Mouse (Mus musculus) ovary, postnatal 36 days (tissue): ENCODE measurements around the gene Raver2.

Experiments
- DNase-seq: peaks from one replicate; pipeline ENCODE4 v3.0.0; 2022; ENCODE audit warnings: low spot score, mixed read lengths

Gene Raver2

DNA sequence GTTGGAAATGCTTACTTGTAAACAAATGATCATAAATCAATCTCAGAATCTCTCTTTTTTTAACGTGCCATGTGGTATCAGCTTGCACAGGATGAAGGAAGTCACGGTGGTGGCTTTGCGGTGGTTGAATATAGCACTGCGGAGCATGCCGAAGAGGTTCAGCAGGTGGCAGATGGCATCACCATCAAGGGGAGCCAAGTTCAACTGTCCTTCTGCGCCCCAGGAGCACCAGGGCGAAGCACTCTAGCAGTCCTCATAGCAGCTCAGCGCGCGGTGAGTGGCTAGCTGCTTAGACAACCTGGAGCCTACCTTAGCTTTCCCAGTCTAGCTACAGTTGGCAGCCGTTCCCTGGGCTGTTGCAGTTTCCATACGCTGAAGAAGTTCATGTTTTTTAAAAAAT, 38.3 kb downstream of the Raver2 start:
- no peak for DNase-seq

DNA sequence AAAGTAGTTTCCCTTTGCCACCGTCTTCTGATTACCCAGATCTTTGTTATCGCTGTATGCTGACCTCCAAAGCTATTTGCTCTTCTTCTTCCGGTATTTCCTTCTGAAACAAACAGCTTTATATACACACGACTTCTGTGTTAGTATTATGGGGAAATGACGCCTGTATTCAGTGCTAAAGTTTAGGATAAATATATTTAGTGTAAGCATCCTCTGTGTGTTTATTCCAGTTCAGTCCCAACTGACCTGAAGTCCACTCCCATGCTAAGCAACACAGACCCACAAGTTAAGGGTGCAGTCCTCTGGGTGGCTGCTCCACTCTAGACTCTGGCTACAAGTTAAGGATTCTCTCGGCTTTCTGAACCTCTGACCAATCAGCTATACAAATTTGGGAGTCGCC, 52.2 kb downstream of the Raver2 start:
- DNase-seq = no peak

DNA sequence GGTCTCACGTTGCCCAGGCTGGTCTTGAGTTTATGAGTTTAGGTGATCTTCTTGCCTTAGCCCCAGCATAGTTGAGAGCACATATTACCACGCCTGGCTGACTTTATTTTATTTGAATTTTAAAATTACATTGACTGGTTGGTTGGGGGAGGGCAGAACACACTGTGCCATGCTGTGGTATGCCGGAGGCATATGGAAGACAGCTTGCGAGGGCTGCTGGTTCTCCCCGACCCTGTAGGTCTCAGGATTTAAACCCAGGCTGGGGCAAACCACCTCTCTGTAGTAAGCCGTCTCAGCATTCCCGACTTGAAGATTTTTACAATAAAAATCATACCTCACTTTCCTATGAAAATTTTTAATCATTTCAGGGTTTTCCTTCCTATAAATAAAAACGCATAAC, 66.2 kb downstream of the Raver2 start:
- DNase-seq = no peak

DNA sequence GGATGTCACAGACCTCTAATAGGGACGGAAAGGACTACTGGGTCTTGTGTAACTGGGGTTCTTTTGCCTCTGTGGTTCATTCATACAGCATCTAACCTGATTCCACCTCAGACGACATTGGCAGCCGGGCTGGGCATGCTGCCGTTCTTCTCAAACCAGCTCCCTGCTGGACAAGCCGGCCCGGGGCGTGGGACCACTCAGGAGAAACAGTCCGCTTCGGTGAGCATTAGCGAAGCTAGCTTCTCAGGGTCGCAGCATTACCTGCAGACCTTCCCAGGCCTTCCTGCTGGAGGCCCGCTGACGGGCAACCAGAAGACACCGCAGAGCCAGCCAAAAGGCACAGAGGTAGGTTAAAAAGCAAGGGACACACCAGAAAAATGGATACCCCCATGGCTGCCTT, 67.1 kb downstream of the Raver2 start:
- DNase-seq = no peak

DNA sequence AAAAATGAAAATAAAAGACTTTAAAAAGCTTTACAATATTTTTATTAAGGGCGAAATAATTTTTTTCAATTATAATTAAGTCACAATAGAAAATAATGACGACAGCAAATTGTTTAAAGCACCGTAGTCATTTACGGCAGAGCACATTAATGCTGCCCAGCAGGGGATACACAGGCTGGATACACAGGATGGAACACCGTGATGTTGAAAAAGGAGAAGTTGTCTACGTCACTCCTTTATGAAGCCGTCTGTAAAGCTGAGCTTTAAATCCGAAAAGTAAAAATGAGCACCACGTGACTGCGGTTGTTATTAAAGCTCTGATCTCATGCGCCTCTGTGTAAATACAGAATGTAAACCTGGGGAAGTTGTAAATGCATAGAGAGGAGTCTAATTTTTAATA, 69.2 kb downstream of the Raver2 start:
- no peak for DNase-seq

DNA sequence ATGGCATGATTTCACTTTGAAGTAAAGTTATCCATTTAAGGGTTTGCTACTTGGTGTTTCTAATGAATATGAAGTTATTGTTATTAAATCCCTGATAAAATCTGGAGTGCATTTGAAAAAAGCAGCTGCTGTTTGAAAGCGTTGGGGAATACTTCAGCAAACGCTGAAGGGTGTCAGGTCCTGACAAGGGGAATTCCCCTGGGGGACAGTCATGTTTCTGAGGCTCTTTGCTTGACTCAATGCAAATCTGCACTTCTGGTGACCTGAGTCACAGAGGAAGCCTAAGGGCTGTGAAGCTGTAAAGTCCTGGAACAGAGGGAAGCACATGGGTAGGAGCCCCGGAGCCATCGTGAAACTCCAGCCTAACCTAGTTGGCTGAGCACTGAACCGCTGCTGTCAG, 73.0 kb downstream of the Raver2 start:
- DNase-seq = no peak

DNA sequence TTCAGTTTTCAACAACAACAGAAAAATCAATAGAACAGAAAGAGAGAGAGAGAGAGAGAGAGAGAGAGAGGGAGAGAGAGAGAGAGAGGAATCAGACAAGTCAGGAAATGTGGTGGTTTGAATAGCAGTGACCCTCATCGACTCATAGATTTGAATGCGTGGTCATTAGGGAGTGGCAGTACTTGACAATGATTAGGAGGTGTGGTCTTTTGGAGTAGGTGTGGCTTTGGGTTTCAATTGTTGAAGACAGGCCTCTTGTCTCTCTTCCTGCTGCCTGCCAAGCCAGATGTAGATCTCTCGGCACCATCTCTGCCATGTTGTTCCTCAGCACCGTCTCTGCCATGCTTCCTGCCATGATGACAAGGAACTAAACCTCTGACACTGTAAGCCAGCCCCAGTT, 75.1 kb downstream of the Raver2 start:
- DNase-seq = no peak

DNA sequence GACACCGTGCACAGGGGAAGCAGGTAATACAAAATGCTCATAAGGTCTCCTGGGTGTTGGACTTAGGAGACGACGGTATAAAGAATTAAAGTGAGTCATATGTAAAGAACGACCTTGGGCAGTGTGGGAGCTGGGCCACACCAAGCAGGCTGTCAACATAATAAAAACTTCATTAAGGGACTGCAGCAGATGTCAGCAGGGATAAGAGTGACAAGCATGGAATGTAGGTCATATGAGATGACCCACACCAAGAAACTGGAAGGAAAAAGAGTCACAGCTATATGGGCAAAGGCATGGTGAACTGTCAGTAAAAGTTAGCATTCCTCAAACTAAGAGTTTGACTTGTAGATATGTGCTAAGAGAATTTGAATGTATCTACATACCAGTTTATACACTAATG, 75.6 kb downstream of the Raver2 start:
- DNase-seq = no peak

DNA sequence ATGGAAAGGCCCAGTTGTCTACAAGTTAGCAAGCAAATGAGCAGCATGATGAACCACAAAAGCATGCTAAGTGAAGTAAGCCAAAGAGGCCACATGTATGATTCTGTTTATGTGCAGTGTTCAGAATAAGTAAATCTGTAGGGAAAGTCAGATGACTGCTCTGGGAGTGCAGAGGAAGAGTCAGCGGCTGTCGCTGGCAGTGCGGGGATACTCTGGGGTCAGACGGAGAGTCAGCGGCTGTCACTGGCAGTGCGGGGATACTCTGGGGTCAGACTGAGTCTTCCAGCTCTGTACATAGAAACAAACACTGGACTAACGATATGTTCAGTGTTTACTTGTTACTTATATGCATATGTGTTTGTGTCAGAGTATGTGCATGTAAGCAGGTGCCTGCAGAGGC, 76.0 kb downstream of the Raver2 start:
- no peak for DNase-seq

DNA sequence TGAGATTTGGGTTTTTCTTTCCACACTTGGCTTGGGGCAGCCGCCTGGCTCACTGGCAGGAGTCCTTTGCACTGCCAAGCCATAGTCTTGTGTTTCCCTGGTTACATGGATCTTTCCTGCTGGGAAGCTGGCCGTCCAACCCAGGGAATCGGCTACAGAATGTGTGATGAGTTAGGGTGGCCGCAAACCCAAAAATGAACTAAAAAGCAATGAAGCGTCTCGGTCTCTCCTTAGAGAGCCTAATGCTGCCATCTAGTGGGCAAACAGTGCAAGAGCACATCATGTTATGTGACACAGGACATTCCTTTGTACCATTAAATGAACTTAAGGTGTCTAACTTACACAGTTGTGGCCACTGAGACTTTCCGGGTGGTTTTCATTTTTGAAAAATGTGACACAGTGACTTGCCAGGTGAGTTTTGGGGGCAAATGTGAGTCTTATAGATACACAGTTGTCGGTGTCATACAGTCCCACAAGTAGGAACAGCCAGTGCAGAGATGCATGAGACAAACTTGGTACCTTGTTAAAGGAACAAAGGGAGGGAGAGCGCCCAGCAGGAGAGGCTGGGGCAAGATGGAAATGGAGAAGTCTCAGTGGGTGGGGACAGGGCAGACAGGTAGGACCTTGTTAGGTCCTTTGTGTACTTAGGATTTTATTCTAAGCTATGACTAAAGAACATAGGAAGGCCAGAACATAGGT, 77.4 kb downstream of the Raver2 start:
- peak; percentile 50 for DNase-seq

DNA sequence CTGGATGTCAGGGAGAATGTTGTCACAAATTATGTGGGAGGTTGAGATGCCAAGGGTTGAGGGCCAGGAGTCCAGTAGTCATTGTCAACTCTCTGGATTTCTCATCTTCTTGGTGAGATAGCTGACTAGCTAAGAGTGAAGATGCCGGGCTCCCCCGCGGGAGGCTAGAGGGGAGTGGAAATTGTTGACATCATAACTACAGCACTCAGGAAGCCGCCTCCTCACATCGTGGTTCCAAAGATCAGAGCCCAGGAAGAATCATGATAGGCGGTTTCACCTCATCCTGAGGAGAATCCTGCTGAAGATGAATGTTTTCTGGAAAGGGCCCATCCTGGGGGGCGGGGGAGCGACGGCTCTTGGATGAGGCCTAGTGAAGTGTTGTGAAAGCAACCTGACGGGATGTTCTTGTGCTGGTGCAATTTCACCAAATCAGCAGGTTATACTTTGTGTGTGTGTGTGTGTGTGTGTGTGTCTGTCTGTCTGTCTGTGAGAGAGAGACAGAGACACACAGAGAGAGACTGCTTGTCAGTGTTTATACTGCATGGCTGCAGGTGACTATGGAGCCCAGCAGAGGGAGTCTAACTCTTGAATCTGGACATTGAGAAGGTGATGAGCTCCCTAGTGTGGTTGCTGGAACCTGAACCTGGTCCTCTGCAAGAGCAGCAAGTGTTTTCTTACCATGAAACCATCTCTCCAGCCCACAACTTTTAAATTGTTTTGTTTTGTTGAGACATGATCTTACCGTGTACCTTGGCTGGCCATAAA, 78.3 kb downstream of the Raver2 start:
- DNase-seq = no peak

DNA sequence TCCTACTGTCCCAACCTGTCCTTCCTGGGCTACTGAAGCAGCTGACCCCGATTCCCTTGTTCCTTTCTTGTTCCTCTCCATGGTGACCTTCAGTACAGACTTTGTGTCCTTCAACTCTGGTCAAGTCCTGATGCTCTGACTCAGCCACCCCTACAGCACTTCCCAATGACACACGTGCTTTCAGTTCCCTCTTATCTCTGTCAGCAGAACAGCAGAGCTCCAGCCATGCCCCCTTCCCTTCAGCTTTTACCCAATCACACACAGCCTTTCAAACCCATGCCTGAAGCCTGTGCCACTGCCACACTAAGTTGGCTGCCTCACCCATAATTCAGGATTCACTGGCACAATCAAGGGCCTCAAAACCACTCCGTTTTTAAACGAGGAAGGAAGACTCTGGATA, 86.8 kb downstream of the Raver2 start:
- DNase-seq = no peak

DNA sequence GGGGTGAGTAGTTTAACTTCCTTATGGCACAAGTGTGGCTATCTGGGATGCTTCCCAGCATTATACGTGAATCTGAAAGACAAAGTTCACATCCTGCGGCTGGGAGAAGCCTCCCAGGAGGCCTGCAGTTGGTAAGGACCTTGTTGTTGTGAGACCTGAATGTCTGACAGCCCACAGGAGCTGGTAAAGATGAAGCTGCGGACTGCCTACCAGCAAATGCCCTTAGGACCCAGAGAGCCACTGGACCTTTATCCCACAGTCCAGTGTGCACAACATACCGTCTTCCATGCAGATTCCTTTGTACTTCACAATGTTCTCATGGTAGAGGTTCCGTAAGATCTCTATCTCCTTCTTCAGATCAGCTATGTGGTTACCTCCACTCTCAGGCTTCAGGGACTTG, 88.7 kb downstream of the Raver2 start:
- DNase-seq = no peak

DNA sequence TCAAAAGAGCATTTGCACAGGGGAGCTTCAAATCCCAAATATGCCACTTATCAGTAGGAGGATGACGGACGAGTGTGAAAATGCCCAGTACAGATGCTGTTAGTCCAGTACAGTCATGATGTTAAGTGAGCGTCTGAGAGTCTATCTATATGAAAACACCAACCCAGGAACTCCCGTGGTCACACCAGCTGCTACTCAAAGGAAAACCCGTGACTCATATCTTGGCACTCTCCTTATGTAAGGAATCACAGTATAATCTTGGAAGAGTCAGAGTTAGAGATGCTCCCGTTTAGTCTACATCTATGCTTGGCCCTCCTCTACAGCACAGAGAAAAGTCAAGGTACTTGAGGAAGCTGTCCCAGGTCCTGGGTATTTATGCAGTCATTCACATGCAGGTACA, 89.5 kb downstream of the Raver2 start:
- no peak for DNase-seq

DNA sequence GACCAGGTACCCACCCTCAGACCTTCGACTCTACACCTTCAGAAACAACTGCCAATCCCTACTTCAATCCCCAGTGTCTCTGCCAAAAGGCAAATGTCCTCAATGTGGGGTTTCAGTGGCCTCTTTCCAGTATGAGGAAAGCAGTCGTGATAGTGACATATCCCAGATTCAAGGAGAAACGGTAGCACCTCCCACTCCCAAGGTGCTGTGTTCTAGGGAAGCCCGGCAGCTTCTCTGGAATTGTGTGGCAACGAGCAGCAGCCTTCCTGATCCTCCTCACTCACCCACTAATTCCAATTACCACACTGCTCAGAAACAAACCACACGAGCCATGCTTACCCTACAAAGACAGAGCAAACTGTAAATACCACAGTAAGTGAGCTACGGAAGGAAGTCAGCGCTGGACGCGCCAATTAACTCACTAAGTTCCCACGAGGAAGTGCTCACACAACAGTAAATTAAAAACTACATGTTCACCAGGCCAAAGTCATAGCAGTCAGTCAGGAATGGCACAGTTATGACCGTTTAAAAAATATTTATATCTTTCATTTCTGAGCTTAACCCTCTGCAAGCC, 90.5 kb downstream of the Raver2 start:
- no peak for DNase-seq

DNA sequence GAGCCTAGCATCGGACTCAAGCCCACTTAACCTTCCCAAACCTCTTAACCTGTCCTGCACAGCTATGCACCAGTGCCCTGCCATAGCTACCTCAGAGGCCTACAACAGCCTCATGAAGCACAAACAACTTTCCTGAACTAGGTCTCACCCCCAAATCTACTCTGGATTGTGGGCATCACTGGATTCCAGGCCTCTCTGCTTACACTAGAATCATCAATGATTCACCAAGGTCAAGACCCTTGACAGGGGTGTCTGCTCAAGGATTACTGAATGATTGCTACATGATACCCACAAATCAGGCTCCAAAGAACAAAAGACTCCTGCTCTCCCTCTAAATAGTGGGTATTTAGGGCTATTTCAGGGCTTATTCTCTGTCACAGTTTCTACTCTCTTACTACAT, 92.0 kb downstream of the Raver2 start:
- DNase-seq = no peak

DNA sequence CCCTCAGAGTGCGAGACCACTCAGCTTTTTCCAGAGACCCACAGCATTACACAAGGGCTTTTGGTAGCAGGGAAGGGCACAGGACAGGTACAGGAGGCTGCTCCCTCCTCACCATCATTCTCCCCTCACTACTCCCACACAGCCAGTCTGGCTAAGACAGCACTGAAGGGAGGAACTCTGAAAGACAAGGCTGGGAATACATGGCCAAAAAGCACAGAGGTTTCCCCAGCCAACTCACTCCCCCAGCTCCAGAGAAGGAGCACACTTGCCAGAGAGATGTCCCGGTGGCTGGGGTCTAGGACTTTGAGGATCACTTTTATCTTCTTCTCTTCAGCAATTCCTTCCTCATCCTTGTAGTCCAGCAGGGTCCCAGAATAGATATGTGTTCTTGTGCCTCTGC, 95.4 kb downstream of the Raver2 start:
- no peak for DNase-seq

DNA sequence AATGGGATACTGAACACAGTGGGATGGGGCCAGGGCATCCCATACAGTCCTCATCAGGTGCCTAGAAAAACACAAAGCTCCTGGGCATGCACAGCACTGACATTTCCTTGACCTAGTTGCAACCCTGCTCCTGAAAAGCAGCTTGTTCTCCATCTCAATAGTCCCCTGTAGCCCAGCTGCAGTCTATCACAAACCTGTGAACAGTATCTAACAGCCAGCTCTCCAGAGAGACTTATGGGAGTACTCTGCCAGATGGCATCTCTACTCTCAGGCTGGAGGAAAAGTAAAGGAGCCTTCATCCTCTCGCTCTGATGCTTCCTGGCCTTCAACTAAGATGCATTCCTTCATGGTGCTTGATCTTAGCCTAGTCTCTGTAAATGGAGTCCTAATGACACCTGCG, 95.9 kb downstream of the Raver2 start:
- DNase-seq = no peak

DNA sequence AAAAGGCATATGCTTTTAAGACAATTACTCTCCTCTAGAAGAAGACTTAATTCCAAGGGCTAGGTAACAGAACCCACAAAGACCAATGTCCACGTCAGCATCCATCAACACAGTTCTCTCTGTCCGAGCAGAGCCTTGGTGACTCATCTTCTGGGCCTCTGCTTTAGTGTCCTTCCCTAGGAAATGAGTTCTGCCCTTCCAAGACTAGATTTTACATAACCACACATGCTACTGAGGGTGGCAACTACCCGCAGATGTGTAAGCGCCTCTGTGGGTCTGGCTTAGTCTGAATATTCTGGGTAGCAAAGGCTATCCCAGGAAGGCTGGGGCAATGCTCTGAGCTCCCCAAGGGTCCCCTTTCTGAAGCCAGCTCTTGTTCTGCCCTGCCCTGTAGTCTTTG, 97.0 kb downstream of the Raver2 start:
- no peak for DNase-seq

DNA sequence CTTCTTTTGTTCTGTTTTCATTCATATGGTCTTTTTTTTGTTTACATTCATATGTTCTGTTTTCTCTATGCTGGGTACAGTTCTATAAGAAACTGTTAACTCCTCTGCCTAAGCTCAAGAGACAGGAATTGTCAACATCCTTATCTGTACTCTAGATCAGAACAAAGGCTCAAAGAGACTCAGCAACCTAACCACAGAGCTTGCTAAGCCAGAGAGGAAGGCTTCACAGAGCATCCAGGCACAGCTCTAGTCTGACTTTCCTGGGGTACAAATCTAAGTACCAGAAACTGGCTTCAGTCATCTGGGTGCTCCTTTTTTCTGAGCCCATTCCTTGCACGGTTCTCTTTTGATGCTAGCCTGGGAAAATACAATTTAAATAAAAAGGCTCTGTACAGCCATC, 99.0 kb downstream of the Raver2 start:
- DNase-seq = no peak

DNA sequence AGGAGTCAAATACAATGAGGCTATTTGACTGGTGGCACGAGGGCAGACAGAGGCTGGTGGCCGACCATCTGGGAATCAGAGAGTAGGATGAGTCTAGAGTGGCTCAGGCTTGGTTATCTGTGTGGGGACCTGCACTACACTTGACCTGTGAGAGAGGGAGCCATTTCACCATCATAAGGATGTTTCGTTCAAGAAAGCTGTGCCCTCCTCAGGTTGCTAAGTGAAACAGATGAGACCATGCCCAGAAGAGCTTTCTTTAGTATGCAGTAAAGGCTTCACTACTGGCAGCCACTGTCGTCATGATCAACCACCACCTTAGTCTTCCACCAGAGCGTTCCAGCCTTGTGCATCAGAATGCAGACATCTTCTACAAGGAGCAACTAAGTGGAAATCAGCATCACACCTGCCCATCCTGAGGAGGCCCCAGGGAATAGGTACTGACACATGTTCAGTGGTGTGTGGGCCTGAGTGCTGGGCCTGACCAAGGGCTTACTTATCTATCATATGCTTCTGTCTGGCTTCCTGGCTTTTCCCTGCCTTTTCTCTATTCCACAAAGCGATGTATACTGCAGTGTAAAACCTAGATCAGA, 99.5 kb downstream of the Raver2 start:
- no peak for DNase-seq

DNA sequence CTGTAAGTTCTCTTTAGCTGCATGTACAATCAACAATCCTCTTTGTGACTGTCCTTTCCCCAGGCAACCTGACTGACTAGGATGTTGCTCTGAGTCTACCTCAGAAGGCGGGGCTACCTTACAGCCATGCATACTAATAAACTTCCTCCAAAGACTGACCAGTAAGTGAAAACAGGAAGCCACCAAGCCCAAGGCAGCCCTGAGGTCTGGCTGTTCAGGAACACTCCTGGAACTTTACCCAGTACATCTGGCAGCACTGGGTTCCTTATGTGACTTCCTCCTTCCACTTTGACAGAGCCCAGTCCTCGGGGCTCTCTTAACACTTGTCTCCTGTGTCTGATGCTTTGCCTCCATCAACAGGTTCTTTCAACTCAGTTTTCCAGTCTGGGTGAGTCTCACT, 104.0 kb downstream of the Raver2 start:
- no peak for DNase-seq

DNA sequence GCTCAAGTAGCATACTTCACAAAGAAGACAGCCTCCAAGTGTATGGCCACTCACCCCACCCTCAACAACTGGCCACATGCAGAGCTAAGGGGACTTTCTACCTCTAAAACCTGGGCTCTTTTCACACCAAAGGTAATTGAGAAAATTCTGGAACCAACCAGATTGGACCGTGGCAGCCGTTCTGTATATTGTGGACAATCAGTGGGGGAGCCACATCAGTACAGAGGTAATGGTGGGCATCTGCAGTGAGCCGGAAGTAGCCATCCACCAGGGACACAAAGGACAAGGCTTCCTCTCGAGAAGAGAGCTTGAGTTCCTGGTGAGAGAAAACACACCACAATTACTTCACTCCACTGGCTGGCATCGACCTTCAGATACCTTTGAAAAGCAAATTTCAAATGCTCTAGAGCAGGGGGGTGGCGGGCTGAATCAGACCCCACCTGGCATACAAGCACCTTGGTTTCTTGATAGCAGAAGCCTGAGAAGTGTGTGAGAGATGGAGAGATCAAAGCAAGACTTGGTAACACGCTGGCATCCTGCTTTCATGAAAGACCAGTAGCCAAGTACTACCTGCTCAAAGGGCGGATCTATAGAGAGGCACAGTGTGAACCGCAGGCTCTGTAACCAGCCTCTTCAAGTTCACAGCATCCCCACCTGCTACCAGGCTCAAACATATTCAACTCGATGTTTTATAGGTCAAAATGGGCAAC, 106.3 kb downstream of the Raver2 start:
- no peak for DNase-seq
